Mouse (Mus musculus): ENCODE measurements around the gene Atp6v0e. TPM values are rescaled to one million over a fixed set of nuclear protein-coding genes. Genes with fewer than 3 reads are reported as not detected.

The Atp6v0e gene
- total and polyA plus RNA-seq, 3 experiments: 60.9 to 143 (median 67.2) TPM

- peaks cover 14% of the 10 kb centered on the region for H3K4me1 ChIP-seq (ENCODE audit: control insufficient read depth, insufficient read depth, low read length)
- intact Hi-C loops (cut with DNase I): no loop called here
Observed at GRCm38 (mm10) chr17:26689810-26690209, 26.8 kb downstream of the Atp6v0e start.

DNA sequence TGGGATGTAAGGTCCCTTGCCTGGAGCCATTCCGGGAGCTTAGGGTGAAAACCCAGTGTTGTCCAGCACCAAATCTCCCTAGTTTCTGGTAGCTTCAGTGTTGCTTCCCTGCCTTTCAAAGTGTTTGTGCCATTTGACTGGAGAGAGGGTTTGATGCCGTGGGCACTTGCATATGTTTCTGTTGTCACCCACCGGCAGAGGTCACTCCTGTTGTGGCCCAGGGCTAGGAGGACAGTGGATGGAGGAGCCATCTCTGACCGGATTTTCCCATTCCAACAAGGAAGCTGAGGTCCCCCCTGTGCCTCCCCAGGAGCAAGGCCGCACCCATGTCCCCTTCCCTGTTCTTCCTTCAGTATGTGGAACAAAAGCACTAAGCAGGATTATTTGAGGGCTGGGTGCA is 27.2 kb downstream of the Atp6v0e start:
- no peak overlapping the region for H3K4me3 ChIP-seq
- peaks cover 14% of the 10 kb centered on the region for H3K4me1 ChIP-seq (ENCODE audit: control insufficient read depth, insufficient read depth, low read length)
- no peak for TF ChIP-seq EP300 (IDR thresholded peaks at IDR 0.05; ENCODE audit: insufficient read depth, low read depth, low read length)
- TF ChIP-seq POLR2A (IDR thresholded peaks at IDR 0.05; ENCODE audit: insufficient read depth, low read depth, low read length): no peak
- peak; percentile 41 for TF ChIP-seq CTCF (IDR thresholded peaks at IDR 0.05)
- H3K9ac ChIP-seq (ENCODE audit: low read depth, low read length): no peak overlapping the region
- intact Hi-C loops (cut with DNase I): no loop called here
- H3K79me2 ChIP-seq (replicated peaks; ENCODE audit: control insufficient read depth, insufficient read depth, low read length): peaks cover 2% of the 10 kb centered on the region
- no peak for DNase-seq
- no peak overlapping the region; the same call in 1 of the 2 replicates for H3K27ac ChIP-seq
- H3K27me3 ChIP-seq (ENCODE audit: control insufficient read depth, insufficient read depth, low read length): no peaks in the 10 kb centered on the region
- WGBS: 68% methylated on average over 5 of the region's 5 CpGs
- no peaks in the 10 kb centered on the region for H3K36me3 ChIP-seq (ENCODE audit: control insufficient read depth, insufficient read depth, low read length)

More at GRCm38 (mm10) chr17:26689810-26690209, 26.8 kb downstream of the Atp6v0e start:
- Histone ChIP-seq H3K36me3 (ENCODE audit: control insufficient read depth, insufficient read depth, low read length) (no peaks in the 10 kb centered on the region), H3K27ac (no peak overlapping the region; the same call in 1 of the 2 replicates), H3K4me3 (no peak overlapping the region), H3K27me3 (ENCODE audit: control insufficient read depth, insufficient read depth, low read length) (no peaks in the 10 kb centered on the region), H3K79me2 (replicated peaks; ENCODE audit: control insufficient read depth, insufficient read depth, low read length) (peaks cover 2% of the 10 kb centered on the region), H3K9ac (ENCODE audit: low read depth, low read length) (no peak overlapping the region)
- DNase-seq: no peak
- 74% methylated on average over 2 of the region's 2 CpGs for whole genome bisulfite sequencing
- TF ChIP-seq POLR2A (IDR thresholded peaks at IDR 0.05; ENCODE audit: insufficient read depth, low read depth, low read length): no peak
- no peak for TF ChIP-seq EP300 (IDR thresholded peaks at IDR 0.05; ENCODE audit: insufficient read depth, low read depth, low read length)
- TF ChIP-seq CTCF (IDR thresholded peaks at IDR 0.05): no peak

DNA sequence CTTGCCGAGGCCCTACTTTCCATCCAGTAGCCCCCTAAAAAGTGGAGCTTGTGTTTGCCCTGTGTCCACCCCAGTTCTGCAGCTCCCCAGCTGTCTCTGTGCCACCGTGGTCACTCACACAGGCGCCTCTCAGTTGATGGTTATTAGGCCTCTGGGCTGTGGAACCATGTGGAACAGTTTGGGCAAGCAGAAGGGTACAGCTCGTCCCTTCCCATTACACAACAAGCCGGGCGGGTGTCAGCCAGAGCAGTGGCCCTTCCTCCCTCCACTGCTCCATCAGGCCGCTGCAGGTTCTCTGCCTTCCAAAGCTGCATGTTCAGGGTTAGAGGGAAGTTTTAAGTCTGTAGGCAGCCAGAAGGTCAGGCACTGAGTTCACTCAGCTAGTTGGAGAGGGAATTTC is 28.1 kb downstream of the Atp6v0e start:
- intact Hi-C loops (cut with DNase I): no loop called here
- TF ChIP-seq EP300 (IDR thresholded peaks at IDR 0.05; ENCODE audit: insufficient read depth, low read depth, low read length) (0 out of 2 replicates have a peak, but pooled peaks have one; percentile 72), POLR2A (IDR thresholded peaks at IDR 0.05; ENCODE audit: insufficient read depth, low read depth, low read length) (no peak)
- no peak overlapping the region for H3K4me3 ChIP-seq
- no peaks in the 10 kb centered on the region for H3K27me3 ChIP-seq (ENCODE audit: control insufficient read depth, insufficient read depth, low read length)
- H3K36me3 ChIP-seq (ENCODE audit: control insufficient read depth, insufficient read depth, low read length): no peaks in the 10 kb centered on the region; the same call in 1 of the 2 replicates
- peak; percentile 38 to 51 for DNase-seq
- no peak overlapping the region for H3K9ac ChIP-seq (ENCODE audit: low read depth, low read length)
- peaks cover 2% of the 10 kb centered on the region; the same call in 1 of the 2 replicates for H3K79me2 ChIP-seq (replicated peaks; ENCODE audit: control insufficient read depth, insufficient read depth, low read length)
- H3K4me1 ChIP-seq (ENCODE audit: control insufficient read depth, insufficient read depth, low read length): peaks cover 14% of the 10 kb centered on the region
- H3K27ac ChIP-seq: 0 out of 2 replicates have a peak overlapping the region, but pooled peaks have one; percentile 4
- WGBS: 66% methylated on average over 7 of the region's 7 CpGs

GRCm38 (mm10) chr17:26693424-26693823 is 30.4 kb downstream of the Atp6v0e start:
- Histone ChIP-seq H3K36me3 (ENCODE audit: control insufficient read depth, insufficient read depth, low read length) (no peaks in the 10 kb centered on the region; the same call in 1 of the 2 replicates), H3K79me2 (replicated peaks; ENCODE audit: control insufficient read depth, insufficient read depth, low read length) (peaks cover 2% of the 10 kb centered on the region; the same call in 1 of the 2 replicates), H3K27me3 (ENCODE audit: control insufficient read depth, insufficient read depth, low read length) (no peaks in the 10 kb centered on the region), H3K27ac (no peak overlapping the region), H3K9ac (ENCODE audit: low read depth, low read length) (no peak overlapping the region), H3K4me1 (ENCODE audit: control insufficient read depth, insufficient read depth, low read length) (peaks cover 14% of the 10 kb centered on the region), H3K4me3 (no peak overlapping the region)
- intact Hi-C loops (cut with DNase I): no loop called here
- no peak for TF ChIP-seq CTCF (IDR thresholded peaks at IDR 0.05)
- no peak for DNase-seq
- WGBS: 71% methylated on average over 7 of the region's 7 CpGs

DNA sequence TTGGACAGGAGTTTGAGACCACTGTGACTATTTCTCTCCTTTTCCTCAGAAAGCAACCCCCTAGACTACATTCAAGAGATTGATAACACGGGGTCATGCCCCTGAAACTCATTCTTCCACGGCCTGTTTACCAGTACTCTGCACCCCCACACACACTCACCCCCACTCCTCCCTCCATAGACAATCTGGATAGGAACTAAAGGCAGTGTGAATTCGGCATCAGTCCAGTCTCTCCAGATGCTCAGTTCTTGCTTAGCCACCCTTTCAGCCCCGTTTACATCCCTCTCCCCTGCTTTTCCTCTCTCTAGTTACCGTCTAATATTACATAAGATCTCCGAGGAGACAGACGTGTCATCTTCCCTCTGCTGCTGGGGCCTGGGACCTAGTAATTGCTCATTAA is 31.1 kb downstream of the Atp6v0e start:
- WGBS: 78% methylated on average over 7 of the region's 7 CpGs
- Histone ChIP-seq H3K79me2 (replicated peaks; ENCODE audit: control insufficient read depth, insufficient read depth, low read length) (peaks cover 2% of the 10 kb centered on the region; the same call in 1 of the 2 replicates), H3K27ac (no peak overlapping the region), H3K4me3 (no peak overlapping the region), H3K4me1 (ENCODE audit: control insufficient read depth, insufficient read depth, low read length) (peaks cover 12% of the 10 kb centered on the region), H3K36me3 (ENCODE audit: control insufficient read depth, insufficient read depth, low read length) (peaks cover 1% of the 10 kb centered on the region; the same call in 1 of the 2 replicates), H3K27me3 (ENCODE audit: control insufficient read depth, insufficient read depth, low read length) (no peaks in the 10 kb centered on the region), H3K9ac (ENCODE audit: low read depth, low read length) (no peak overlapping the region)
- no peak for DNase-seq
- TF ChIP-seq EP300 (IDR thresholded peaks at IDR 0.05; ENCODE audit: insufficient read depth, low read depth, low read length) (no peak), CTCF (IDR thresholded peaks at IDR 0.05) (no peak), POLR2A (IDR thresholded peaks at IDR 0.05; ENCODE audit: insufficient read depth, low read depth, low read length) (no peak)
- intact Hi-C loops (cut with DNase I): no loop called here

- intact Hi-C loops (cut with DNase I): no loop called here
- WGBS: 94% methylated on average over 3 of the region's 3 CpGs
Observed at GRCm38 (mm10) chr17:26695193-26695592, 32.2 kb downstream of the Atp6v0e start.

More at GRCm38 (mm10) chr17:26695193-26695592, 32.2 kb downstream of the Atp6v0e start:
- Histone ChIP-seq H3K27ac (no peak overlapping the region), H3K79me2 (replicated peaks; ENCODE audit: control insufficient read depth, insufficient read depth, low read length) (peaks cover 2% of the 10 kb centered on the region; the same call in 1 of the 2 replicates), H3K36me3 (ENCODE audit: control insufficient read depth, insufficient read depth, low read length) (peaks cover 3% of the 10 kb centered on the region), H3K9ac (ENCODE audit: low read depth, low read length) (no peak overlapping the region), H3K4me1 (ENCODE audit: control insufficient read depth, insufficient read depth, low read length) (peaks cover 10% of the 10 kb centered on the region), H3K27me3 (ENCODE audit: control insufficient read depth, insufficient read depth, low read length) (no peaks in the 10 kb centered on the region), H3K4me3 (no peak overlapping the region)
- TF ChIP-seq POLR2A (IDR thresholded peaks at IDR 0.05; ENCODE audit: insufficient read depth, low read depth, low read length): no peak
- TF ChIP-seq EP300 (IDR thresholded peaks at IDR 0.05; ENCODE audit: insufficient read depth, low read depth, low read length): no peak
- no peak for TF ChIP-seq CTCF (IDR thresholded peaks at IDR 0.05)
- DNase-seq: no peak
